Mouse (Mus musculus) lung, adult 2 months (tissue): ENCODE data around the gene Akr1b8.

Source experiments
- CTCF ChIP-seq: fragments of 200-500 bp; IDR thresholded peaks from 2 replicates; pipeline ENCODE4 v1.5.1; 2011; ENCODE audit warnings: mild to moderate bottlenecking, low read length, control low read depth; ENCODE audit not compliant: insufficient read depth
- POLR2A ChIP-seq: fragments of 200-500 bp; IDR thresholded peaks from 2 replicates; pipeline ENCODE4 v1.6.1; 2011; ENCODE audit warnings: low read depth, mild to moderate bottlenecking, control low read depth, low read length, borderline replicate concordance; ENCODE audit errors: extremely low read depth

- TF ChIP-seq POLR2A: no peak
- no peak for TF ChIP-seq CTCF
These were observed 49.2 kb upstream of the Akr1b8 start for GRCm38 (mm10) chr6:34304675-34305241.
